Mouse (Mus musculus): ENCODE data around the gene March1.

DNA sequence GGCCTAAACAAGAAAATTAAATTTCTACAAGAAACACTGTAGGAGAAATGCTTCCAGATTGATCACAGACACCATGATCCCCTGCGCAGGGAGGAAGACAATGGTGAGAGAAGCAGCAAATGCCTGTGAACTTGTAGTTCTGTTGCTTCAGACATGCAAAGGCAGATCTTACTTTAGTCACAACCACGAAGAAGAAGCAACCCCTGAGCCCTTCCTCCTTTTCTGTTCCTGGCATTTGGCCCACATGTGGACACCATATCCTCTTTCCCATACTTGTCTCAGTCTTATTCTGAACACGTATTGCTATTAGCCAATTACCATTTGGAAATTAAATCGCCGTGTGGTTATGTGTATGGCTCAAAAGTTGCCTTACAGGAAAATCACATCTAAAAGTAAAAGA is 773.9 kb downstream of the March1 start:
- TF ChIP-seq GATA1 (IDR thresholded peaks at IDR 0.05; ENCODE audit: borderline replicate concordance, low read length) (no peak), FLI1 (IDR thresholded peaks at IDR 0.05; ENCODE audit: low read length) (no peak)

Measured in megakaryocyte, embryonic 14.5 days (primary cell).